Mouse (Mus musculus) kidney, adult 18-20 months (tissue): ENCODE measurements at regions not wholly inside any gene's neighbourhood (a gene's known extent, or its start where the extent isn't known, plus 50 kb on each side); places are given as distances from the start of the nearest gene placed in this dataset.
"Not testable (repeated sequence)": the region's sequence is repeated elsewhere in the genome, so short reads cannot be mapped to it uniquely, and the experiment has no call there.

Experiments
- DNase-seq: peaks from one replicate; pipeline ENCODE4 v3.0.0; 2021

DNA sequence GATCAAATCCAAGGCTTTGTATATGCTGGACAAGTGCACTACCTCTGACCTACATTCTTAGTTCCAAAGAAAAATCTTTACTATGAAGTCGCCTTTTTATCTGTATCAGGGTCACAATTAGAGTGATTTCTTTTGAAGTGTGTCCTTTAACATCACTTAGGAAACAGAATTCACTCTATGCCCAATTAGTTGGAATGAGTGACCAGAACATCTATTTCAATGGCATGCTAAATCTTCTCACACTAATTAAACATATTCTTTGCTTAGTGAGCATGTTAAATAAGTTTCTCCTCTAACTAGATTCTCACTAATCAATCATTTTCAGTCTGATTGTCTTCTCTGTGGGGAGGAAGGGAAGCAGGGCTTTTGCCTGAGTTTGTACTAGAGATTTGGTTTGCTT is 84.9 kb downstream of the Arl6ip6 start:
- DNase-seq, result no peak

DNA sequence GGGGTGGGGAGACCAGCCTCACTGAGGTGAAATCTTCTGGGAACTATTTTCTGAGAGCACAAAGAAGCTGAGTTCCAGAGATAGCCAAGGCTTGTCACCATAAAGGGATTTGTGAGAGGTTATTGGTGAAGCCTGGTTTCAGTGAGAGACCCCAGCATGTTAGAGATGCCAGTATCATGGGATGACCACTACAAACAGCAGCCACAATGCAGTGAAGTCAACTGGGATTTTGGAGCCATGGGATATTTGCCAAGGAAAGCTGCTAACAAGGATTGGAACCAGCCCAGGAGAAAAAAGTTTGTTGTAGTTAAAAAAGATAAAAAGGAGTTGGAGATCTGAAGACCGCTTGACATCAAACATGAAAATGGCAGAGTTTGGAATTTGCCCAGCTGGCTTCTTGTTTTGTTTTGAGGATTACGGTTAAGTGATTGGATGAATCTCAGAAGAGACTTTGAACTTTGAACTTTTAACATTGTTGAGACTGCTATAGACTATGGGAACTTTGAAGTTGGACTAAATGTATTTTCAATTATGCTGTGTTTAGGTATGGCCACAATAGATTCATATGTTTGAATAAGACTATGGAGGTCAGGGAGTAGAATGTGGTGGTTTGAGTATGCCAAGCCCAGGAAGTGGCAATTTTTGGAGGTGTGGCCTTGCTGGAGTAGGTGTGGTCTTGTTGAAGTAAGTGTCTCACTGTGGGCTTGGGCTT is 110.3 kb downstream of the Arl6ip6 start:
- DNase-seq, result no peak

DNA sequence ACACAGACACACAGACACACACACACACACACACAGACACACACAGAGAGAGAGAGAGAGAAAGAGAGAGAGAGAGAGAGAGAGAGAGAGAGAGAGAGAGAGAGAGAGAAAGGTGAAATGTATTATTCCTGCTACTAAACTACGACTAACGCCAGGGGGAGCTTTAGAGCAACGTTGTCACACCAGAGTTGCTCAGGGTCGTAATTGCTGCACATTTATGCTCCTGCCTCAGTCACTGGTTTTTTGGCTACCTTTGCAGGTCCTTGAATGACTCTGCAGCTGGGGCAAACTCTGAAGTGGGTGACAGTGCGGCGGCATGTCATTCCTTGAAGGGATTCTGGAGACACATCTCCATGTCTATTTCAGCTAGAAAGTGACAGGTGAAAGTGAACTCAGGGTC is 139.2 kb downstream of the Arl6ip6 start:
- peak; percentile 11 for DNase-seq

DNA sequence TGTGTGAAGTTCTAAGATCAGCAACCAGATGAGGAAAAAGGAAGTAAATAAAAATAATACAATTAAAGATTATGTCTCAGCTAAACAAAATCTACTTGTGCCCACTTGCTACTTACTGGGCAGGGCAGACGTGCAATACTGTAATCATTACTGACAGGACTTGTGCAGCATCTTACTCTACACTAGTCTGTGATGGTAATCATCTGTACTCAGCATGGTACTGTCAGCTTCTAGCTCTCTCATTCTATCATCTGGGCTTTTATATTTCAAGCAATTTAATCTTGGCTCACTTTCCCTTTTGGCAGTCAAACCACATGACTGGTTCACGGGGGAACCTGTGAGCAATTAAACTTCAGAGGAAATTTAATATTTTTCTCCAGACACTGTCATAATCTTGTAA is 167.5 kb downstream of the Arl6ip6 start:
- DNase-seq, result no peak

DNA sequence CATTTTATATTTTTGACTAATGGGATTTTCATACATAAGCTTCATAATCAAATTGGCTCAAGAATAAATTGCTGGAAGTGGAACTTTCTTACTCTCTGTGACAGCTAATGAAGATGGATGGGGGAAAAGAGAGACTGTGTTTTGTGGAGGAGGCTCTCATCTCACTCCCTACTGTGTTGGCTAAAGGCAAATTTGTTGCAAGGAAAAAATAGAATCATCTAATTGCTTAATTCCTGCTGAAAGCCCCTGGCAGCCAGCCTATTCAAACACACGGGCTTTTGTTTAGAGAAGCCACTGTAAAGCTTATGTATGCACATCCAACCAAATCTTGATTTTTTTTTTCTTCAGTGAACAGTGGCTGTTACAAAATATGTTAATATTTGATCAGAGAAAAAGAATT is 190.8 kb downstream of the Arl6ip6 start:
- no peak for DNase-seq

DNA sequence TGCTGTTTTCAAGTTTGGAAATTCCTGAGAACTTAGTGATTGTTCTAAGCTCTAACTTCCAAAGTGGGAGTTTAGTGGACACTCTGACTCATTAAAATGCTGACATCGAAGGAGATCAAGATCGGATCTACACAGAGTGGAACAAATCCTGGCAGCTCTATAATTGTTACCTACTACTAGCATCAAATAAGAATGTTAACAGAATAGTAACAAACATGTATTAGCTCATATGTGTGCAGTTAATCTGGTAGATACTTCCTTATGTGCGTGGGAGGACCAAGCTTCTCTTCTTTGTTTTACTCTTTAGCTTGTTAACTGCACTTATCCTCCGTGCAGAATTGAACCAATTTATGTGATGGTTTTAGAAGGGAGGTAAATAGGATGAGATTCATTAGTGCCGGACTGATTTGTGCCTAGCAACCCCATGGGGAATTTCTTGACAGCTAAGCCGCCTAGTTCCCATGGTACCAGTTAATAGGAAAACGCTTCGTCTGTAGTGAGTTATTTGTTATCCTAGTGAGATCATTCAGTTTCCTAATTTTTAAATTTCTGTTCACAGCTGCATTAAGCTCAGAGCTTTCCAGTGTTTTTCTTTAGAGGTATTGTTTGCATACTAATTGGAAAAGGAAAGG is 193.1 kb downstream of the Arl6ip6 start:
- no peak for DNase-seq

DNA sequence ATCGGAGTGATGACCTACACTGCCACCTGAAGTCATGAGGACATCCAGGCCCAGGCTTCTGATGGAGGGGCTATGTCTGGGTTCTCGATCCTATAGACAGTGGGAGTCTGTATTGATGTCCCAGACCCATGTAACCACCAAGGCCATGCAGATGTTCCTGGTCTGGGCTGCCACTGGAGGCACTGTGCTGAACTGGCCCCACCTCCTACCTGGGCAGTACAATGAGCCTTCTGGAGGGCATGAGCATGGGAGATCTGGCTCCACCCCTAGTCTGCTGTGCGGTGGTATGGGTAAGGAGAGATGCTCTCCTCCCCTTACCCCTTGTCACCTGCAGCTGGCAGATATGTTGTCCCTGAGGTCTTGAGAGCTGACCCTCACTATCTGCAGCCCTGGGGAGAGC is 197.1 kb downstream of the Arl6ip6 start:
- no peak for DNase-seq

DNA sequence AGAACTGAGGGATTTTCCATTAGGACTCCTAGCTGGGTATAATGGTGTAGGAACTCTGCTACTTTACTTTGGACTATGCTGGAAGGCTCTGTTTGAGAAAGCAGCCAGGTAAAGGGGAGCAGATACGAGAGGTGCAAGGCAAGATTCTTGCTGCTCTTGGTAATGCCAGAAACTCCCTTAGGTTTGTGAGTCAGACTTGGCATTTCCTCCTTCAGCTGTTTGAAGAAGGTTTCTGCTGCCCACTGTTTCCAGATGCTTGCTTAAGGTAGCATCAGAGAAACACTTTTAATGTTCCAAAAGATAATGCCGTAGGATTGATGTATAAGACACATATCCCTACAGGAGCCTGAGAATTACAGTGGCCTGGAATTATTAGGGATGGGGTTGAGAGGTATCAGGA is 222.9 kb downstream of the Arl6ip6 start:
- no peak for DNase-seq

DNA sequence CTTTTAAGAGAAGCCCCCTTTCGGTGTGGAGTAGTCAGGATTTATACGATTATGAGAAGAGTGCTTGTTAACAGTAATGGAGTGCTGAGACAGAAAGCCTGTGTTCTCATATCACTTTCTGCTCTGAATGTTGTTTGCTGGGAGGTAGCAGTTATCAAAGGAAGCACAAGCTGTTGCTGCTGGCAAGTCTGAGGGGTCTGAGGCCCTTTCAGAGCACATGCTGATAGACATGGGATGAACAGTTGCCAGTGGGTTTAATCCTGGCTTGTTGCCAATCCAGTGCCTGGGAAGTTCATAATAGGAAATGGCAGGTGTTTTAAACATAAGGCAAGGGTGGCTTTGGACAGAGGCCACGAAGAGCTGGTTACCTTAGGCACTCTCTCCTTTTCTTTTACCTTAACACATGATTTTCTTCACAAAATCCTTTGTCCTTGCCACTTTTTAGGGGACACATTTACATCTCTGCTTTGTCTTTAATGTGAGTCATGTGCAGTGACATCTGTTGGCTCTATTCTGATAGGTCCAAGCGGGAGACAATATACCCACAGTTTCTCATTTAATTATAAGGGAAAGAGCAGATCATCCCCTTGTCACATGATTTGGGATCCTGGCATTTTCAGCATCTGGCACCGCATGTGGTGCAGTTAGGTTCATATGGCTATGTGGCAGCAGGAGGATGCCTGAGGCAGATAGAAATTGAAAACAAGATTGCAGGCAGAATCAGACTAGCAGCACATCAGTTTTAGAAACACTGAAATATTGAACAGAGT is 245.7 kb downstream of the Arl6ip6 start:
- no peak for DNase-seq

DNA sequence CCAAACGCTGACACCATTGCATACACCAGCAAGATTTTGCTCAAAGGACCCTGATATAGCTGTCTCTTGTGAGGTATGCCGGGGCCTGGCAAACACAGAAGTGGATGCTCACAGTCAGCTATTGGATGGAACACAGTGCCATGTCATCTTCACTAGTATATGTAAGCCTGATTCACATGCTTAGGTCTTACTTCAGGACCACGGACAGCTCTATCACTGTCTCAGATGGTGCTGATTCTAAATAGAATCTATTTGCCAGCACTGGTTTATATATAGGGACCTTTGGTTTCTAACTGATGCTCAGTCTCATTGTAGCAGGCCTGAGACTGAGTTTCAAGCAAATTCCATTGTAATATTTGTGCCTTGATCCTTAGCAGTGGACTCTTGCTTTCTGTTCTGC is 248.8 kb downstream of the Arl6ip6 start:
- DNase-seq, result not testable (repeated sequence)

DNA sequence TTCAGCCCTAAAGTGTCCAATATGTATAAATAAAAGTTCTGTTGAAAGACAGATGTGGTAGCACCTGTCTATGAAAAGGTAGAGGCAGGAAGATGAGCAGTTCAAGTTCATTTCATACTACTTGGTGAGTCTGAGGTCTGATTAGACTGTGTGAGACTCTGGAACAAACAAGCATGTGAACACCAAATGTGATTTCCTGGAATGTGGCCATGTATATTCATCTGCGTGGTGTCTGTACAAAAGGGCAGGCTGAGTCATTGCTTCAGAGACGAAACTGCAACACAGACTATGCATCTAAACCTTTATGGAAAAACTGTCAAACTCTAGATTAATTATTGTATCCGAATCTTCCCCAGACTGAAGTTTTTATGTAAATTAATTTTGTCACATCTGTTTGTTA is 268.7 kb downstream of the Arl6ip6 start:
- no peak for DNase-seq

DNA sequence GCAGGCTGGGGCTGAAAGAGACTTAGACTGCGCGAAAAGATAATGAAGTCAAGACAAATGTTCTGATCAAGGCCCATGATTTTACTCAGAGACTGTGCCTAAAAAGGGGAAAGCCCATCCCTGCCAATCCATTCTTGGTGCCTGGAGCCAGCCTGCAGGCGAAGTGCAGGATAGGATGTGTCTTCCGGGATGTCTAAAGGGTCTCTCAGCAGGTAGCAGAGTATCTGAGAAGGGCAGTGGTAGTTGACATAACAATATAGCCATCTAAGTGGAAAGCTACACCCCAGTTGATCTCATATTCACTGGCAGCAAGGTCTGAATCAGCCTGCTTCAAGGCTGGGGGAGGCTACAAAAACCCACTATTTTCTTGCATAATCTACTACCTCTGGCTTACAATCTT is 282.9 kb downstream of the Arl6ip6 start:
- DNase-seq, result no peak

DNA sequence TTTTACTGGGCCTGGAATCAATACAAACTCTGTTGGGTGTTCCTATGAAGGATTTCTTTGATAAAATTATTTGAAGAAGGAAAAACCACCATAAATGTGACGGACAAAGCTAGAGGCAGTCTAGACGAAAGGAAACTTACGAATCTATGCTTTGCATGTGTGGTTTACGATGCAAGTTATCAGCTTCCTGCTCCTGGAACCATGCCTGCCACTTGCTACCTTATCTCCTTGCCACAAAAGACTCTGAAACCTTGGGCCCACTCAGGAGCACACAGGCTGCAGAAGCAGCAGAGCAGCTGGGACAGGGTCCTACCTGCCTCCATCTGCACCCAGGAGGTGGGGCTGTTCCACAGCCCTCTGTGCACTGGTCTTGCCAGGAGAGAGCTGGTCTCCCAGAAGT is 287.5 kb downstream of the Arl6ip6 start:
- DNase-seq, result not testable (repeated sequence)

DNA sequence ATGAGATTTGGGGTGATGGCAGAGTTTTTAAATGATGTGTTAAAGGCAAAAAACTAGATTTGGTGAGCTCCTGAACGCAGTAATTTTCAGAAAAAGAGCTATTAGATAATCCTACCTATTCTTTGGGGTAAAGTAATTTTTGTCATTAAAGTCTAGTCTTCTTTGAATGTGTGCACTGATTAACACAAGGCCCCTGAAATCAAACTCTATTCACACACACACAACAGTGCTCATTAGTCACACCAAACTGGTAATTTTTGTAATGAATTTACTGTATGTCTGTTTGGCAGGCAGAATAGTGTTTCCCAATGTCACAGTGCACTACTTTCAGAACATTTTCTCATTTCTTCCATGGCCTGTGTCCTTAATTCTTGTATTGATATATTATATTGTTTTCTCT is 296.8 kb downstream of the Arl6ip6 start:
- no peak for DNase-seq

DNA sequence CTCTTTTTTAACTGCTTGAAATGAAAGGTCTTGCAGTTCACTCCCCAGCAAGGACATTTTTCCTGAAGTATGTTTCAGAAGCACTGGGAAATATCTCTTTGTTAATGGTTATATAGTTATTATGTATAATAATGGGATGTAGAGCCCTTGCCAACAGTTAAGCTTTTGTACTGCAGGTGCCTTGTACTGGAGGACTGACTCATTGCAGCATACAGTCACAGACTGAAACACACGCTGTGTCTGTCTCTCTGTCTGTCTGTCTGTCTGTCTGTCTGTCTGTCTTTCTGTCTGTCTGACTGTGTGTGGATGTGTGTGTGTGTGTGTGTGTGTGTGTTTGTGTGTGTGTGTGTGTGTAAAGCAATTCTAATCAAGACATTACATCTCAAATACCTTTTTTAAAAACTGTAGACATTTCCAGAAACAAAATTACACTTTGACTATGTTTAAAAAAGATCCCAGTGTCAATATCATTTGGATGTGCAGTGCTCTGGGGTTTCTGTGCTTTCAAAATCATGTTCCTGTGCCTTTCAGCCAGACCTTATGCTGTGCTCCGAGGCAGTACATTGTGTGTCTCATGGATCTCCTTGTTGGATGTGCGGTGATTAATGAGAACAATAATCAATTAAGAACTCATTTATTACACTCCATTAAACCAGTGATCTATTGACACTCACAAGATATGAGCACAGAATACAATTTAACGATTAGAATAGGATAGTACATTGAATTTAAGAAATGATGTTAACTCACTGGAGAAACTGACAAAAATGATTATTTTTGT is 299.5 kb downstream of the Arl6ip6 start:
- DNase-seq, result no peak

DNA sequence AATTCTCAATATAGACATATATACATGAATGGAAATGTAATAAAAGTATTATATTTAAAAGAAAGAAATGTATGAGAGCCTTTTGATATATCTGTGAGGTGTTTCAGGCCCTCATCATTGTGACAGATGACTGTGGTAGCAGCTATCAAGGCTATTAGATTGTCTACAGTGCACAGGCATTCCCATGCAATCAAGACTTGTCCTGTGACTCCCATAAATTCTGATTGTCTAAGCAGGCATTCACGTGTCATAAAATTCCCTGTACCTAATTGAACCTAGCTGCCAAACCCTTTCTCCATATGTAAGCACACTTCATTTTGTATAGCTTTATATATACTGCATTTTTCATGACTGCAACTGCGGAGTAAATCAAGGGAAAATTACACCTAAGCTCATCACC is 301.3 kb downstream of the Arl6ip6 start:
- DNase-seq, result no peak

DNA sequence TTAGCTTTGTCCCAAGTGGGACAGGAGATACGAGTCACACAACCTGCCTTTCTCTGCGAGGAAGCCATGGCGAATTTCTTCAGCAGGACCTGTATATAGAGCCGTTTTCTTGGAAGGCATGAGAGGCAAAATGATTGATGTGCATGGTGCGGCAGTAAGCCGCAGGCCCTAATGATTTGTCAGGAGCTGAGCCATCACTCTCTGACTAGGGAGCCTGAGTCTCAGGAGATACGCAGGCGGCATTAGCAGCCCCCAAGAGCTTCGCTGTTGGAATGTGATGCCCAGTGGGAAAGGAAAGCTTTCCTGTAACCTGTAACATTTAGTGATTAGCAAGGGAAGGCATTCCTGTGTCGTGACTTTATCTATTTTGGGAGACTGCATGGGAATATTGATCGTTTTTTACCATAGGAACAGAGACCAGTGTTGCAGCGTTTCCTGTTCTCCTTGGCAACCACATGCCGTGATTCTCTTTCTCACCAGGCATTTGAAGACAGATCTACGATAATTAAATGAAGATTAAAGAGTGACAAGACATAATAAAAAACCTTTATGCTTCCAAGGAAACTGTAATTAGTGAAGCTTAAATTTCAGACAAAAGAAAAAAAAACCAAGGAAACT is 310.2 kb downstream of the Arl6ip6 start:
- DNase-seq, result no peak

DNA sequence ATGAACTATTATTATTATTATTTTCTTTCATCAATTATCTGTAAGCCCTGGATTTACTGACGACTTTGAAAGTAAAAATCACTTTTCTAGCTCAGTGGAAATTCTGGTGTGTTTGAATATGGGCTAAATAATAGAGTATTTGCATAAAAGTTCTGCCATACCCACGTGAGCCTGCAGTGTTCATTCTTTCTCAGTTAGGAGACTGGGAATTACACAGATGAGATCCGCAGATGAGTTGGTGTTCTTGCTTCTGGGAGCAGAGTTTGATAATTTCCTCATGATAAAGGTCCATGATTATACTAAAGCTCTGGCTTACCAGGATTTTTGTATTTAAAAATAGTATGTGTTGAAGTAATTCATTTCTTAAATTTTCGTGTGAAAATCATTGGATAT is 310.7 kb downstream of the Arl6ip6 start:
- DNase-seq, result no peak

DNA sequence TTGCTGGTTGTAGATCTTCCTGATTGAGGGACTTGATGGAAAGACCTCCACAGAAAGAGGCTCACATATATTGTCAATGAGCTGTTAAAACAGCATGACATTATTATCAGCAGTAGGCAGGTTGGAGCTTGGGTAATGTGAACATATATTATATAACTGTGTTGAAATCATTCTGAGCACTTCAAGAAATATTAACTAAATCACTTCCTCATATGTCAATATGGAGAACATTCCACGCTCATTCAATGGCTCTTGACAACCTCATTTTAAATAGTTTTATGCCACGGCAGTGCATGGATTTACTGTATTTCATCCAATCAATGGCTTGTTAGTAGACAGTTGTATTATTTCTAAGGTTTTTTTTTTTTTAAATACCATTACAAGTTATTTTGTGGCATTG is 350.6 kb downstream of the Arl6ip6 start:
- DNase-seq, result no peak

DNA sequence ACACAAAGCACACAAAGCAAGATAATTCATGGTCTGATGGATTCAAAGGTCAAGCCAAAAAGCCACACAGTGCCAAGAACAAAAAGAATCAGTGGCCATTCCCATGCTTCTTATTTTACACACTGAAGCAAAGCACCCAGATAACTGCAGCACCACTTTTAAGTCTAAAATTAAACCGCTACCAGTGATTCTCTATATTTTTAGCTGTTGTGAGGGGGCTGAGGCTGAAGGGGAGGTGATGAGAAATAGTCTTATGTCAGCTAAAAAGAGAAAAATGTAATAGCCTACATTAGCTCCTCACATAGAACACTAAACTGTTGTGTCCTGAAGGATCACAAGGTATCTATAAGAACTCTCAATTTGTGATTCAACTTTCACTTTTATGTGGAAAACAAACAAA is 382.5 kb downstream of the Arl6ip6 start:
- DNase-seq, result no peak

DNA sequence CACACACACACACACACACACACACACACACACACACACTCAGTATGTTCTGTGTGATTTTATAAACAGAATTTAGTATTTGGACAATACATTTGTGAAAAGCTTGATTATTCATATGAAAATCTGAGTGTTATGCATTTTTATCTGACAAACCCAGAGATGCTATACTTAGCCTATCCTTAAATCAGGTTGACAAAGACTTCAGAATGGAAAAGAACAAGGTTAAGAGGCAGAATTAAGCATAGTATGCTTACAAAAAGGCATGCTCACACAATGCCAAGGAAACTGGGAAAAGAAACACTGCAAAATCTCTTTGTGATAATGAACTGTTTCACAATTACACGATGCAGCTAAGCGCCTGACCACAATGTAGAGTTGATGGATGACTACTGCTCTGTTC is 414.3 kb downstream of the Arl6ip6 start:
- no peak for DNase-seq

DNA sequence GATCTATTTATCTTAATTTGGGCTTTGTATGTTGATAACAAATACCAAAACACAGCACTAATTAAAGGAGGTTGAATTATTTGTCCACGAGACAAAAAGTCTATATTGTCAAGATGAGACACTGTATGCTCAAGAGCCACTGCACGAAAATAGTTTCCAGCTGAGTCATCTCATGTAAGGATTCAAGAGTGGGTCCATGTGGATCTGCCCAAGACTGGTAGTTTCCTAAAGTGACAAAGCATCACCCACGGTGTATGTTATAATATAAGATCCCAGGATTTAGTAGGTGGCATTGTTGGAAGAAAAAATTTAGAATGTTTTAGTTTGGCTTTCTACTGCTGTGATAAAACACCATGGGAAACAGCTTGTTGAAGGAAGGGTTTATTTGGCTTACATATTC is 428.2 kb downstream of the Arl6ip6 start:
- DNase-seq, result no peak
